Mouse (Mus musculus): Measurements from ENCODE around the gene Donson. TPM values are rescaled to one million over a fixed set of nuclear protein-coding genes. Genes with fewer than 3 reads are reported as not detected.

Donson gene
- polyA plus RNA-seq, 1 experiment from 2014 or later, result 20.8 TPM

DNA sequence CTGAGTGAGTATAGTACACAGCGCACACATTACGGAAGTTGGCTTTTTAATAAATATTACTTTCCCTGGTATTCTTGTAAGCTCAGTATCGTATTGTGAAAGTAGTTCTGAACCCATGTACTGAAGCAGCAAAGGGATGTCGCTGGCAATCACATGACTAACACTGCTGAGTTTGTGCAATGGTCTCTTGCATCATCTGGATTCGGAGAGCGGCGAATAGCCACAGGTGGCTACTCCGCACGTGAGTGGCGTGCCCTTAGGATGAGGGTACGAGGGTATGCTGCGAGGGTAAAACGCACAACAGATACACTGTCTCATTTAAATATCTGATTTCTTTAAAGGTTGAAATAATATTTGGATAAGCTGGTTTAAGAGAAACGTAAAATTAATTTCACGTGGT is 38.9 kb upstream of the Donson start:
- ATAC-seq (ENCODE audit: low read depth), result no peak
- Histone ChIP-seq H3K9me3 (ENCODE audit: control insufficient read depth, low read length) (no peaks in the 10 kb centered on the region), H3K4me2 (ENCODE audit: low read depth, low read length) (peak overlapping the region; percentile 80), H3K36me3 (ENCODE audit: control insufficient read depth, insufficient read depth, low read length) (no peaks in the 10 kb centered on the region), H3K27ac (ENCODE audit: low read length) (peak overlapping the region; percentile 62; the same call in 1 of the 2 replicates), H3K4me3 (ENCODE audit: low read length) (peak overlapping the region; percentile 84), H3K9ac (ENCODE audit: low read length) (peak overlapping the region; percentile 74), H3K4me1 (replicated peaks; ENCODE audit: control insufficient read depth, insufficient read depth, low read length) (peaks cover 14% of the 10 kb centered on the region), H3K27me3 (ENCODE audit: control insufficient read depth, insufficient read depth, low read depth, low read length) (no peaks in the 10 kb centered on the region)
- 77% methylated on average over 15 of the region's 15 CpGs for WGBS

DNA sequence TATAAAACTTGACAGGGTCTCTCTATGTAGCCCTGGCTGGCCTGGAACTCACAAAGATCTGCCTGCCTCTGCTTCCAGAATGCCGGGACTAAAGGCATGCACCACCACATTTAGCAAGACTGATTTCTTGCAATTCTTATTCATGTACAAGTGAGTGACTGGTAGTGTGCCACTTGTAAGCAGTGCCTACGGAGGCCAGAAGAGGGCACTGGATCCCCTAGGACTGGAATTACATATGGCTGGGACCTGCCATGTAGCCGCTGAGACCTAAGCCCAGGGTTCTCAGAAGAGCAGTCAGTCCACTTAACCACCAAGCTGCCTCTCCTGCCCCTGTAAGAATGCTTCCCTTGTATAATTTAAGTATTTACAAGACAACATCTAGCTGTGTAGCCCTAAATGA is 35.7 kb upstream of the Donson start:
- Histone ChIP-seq H3K36me3 (ENCODE audit: control insufficient read depth, insufficient read depth, low read length) (0 out of 2 replicates have a peak, but pooled peaks cover 7% of the 10 kb centered on the region), H3K9ac (ENCODE audit: low read length) (no peak overlapping the region), H3K27me3 (ENCODE audit: control insufficient read depth, insufficient read depth, low read depth, low read length) (no peaks in the 10 kb centered on the region), H3K9me3 (ENCODE audit: control insufficient read depth, low read length) (no peaks in the 10 kb centered on the region), H3K4me2 (ENCODE audit: low read depth, low read length) (no peak overlapping the region), H3K4me3 (ENCODE audit: low read length) (no peak overlapping the region), H3K27ac (ENCODE audit: low read length) (no peak overlapping the region), H3K4me1 (replicated peaks; ENCODE audit: control insufficient read depth, insufficient read depth, low read length) (peaks cover 11% of the 10 kb centered on the region)
- ATAC-seq (ENCODE audit: low read depth), result no peak
- WGBS, result 56% methylated on average over 3 of the region's 3 CpGs

DNA sequence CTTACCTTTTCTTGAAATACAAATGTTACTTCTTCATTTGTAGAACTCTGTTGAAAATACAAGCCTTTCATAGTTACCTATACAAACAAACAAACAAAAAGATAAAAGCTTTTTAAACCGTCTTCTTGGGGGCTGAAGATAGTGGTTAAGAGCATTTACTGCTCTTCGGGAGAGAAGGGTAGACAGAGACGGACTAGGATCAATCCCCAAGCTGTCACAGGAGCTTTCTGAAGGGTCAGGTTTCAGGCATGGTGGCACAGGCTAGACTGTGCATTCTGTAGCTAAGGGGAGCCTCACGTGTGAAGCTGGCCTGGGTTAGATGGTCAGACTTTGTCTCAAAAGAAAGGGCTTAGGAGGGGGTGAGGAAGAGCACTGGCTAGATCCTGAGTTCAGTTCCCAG is 28.8 kb upstream of the Donson start:
- no peaks in the 10 kb centered on the region for H3K9me3 ChIP-seq (ENCODE audit: control insufficient read depth, low read length)
- peaks cover 14% of the 10 kb centered on the region; the same call in 1 of the 2 replicates for H3K36me3 ChIP-seq (ENCODE audit: control insufficient read depth, insufficient read depth, low read length)
- WGBS, result 64% methylated on average over 4 of the region's 4 CpGs
- no peak for ATAC-seq (ENCODE audit: low read depth)
- no peak overlapping the region for H3K9ac ChIP-seq (ENCODE audit: low read length)
- H3K4me2 ChIP-seq (ENCODE audit: low read depth, low read length), result no peak overlapping the region
- H3K27me3 ChIP-seq (ENCODE audit: control insufficient read depth, insufficient read depth, low read depth, low read length), result no peaks in the 10 kb centered on the region
- no peak overlapping the region for H3K4me3 ChIP-seq (ENCODE audit: low read length)
- H3K4me1 ChIP-seq (replicated peaks; ENCODE audit: control insufficient read depth, insufficient read depth, low read length), result no peaks in the 10 kb centered on the region
- H3K27ac ChIP-seq (ENCODE audit: low read length), result no peak overlapping the region

DNA sequence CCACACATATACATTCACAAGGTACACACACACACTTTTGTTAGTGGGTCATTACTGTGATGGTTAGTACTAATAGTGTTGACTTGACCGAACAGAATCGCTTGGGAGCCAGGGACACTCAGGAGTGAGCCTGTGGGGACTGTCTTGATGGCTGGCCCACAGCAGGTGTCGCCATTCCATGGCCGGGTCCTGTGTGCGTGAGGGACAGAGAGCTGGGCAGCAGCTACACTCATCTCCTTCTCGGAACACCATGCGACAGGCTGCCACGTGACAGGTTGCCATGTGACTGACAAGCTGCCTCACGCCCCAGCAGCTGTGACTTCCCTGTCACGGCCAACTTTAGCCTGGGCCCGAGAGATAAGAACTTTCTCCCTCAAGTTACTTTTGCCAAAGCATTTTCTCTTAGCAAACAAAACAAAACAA is 28.4 kb upstream of the Donson start:
- no peaks in the 10 kb centered on the region for H3K4me1 ChIP-seq (replicated peaks; ENCODE audit: control insufficient read depth, insufficient read depth, low read length)
- no peak overlapping the region for H3K9ac ChIP-seq (ENCODE audit: low read length)
- ATAC-seq (ENCODE audit: low read depth), result no peak
- no peaks in the 10 kb centered on the region for H3K9me3 ChIP-seq (ENCODE audit: control insufficient read depth, low read length)
- no peak overlapping the region for H3K27ac ChIP-seq (ENCODE audit: low read length)
- no peak overlapping the region for H3K4me2 ChIP-seq (ENCODE audit: low read depth, low read length)
- no peaks in the 10 kb centered on the region for H3K27me3 ChIP-seq (ENCODE audit: control insufficient read depth, insufficient read depth, low read depth, low read length)
- H3K36me3 ChIP-seq (ENCODE audit: control insufficient read depth, insufficient read depth, low read length), result peaks cover 15% of the 10 kb centered on the region
- H3K4me3 ChIP-seq (ENCODE audit: low read length), result no peak overlapping the region
- WGBS, result 63% methylated on average over 11 of the region's 11 CpGs

DNA sequence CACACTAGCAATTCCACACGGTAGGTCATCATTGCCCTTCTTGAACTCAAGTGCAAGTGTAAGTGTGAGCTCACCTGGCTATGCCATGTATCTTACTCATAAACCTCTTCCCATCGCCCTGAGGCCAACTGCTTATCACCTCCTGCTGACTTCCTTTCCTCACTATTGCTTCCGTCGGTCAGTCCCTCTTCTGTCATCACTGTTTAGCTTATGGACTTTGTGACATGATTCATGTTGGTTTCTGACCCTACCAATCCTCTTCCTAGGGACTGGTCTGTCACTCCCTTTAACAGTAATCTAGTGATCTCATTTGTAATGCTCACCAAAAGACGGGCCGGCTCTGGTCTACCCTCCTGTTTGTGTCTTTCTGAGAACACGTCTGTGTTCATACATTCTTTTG is 21.7 kb upstream of the Donson start:
- H3K9me3 ChIP-seq (ENCODE audit: control insufficient read depth, low read length), result no peaks in the 10 kb centered on the region
- H3K27me3 ChIP-seq (ENCODE audit: control insufficient read depth, insufficient read depth, low read depth, low read length), result no peaks in the 10 kb centered on the region
- H3K9ac ChIP-seq (ENCODE audit: low read length), result no peak overlapping the region
- no peak overlapping the region for H3K4me2 ChIP-seq (ENCODE audit: low read depth, low read length)
- WGBS, result 66% methylated on average over 7 of the region's 7 CpGs
- peaks cover 20% of the 10 kb centered on the region for H3K36me3 ChIP-seq (ENCODE audit: control insufficient read depth, insufficient read depth, low read length)
- no peaks in the 10 kb centered on the region for H3K4me1 ChIP-seq (replicated peaks; ENCODE audit: control insufficient read depth, insufficient read depth, low read length)
- no peak overlapping the region for H3K4me3 ChIP-seq (ENCODE audit: low read length)
- no peak for ATAC-seq (ENCODE audit: low read depth)
- no peak overlapping the region for H3K27ac ChIP-seq (ENCODE audit: low read length)

DNA sequence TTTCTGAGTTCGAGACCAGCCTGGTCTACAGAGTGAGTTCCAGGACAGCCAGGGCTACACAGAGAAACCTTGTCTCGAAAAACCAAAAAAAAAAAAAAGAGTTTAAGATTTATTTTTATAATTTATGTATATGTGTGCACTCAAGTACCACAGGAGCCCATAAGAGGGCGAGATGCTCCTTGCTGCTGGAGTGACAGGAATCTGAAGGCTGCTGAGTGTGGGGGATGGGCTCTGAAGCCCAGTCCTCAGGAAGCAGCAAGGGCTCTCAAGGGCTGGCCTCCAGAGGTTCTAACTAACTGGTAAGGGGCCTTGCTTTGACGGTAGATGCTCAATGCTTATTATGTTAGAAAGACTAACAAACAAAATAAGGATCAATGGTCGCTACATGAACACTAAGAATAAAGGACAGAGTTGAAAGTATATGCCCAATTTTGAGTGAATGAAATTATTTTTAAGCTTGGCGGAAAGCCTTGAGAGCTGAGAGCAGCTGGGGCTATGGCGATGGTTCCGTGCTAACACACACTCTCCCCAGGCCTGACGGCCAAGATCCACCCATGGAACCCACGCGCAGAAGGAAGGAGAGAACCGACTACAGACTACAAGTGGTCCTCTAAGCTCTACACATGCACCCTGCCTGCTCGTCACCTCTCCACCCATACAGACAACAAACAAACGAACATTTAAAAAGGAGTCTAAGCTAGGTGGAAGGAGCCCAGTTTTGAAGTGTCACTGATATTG is 16.2 kb upstream of the Donson start:
- Histone ChIP-seq H3K27ac (ENCODE audit: low read length) (no peak overlapping the region), H3K4me2 (ENCODE audit: low read depth, low read length) (no peak overlapping the region), H3K9ac (ENCODE audit: low read length) (no peak overlapping the region), H3K4me3 (ENCODE audit: low read length) (no peak overlapping the region), H3K9me3 (ENCODE audit: control insufficient read depth, low read length) (no peaks in the 10 kb centered on the region), H3K36me3 (ENCODE audit: control insufficient read depth, insufficient read depth, low read length) (peaks cover 30% of the 10 kb centered on the region; the same call in 1 of the 2 replicates), H3K27me3 (ENCODE audit: control insufficient read depth, insufficient read depth, low read depth, low read length) (no peaks in the 10 kb centered on the region), H3K4me1 (replicated peaks; ENCODE audit: control insufficient read depth, insufficient read depth, low read length) (no peaks in the 10 kb centered on the region)
- WGBS, result 76% methylated on average over 14 of the region's 14 CpGs
- ATAC-seq (ENCODE audit: low read depth), result no peak

DNA sequence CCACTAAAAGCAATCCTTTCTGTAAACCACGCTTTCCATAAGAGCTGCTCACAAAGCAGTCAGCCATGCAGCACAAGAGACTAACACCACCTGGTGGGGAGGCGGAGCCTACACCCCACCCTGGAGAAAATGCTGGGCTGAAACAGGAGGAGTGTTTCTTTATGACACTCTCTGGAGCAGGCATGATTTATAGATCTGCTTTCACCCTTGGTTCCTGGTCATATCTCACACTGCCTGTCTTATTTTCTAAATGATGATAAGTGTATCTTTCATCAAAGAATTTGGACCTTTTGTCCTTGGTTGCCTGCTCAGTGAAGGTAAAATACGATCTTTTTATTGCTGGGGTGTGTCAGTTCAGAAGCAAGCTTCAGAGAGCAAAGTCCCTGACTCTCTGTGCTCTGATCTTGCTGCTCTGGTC is 14.2 kb upstream of the Donson start:
- Histone ChIP-seq H3K4me1 (replicated peaks; ENCODE audit: control insufficient read depth, insufficient read depth, low read length) (no peaks in the 10 kb centered on the region), H3K9ac (ENCODE audit: low read length) (no peak overlapping the region), H3K4me2 (ENCODE audit: low read depth, low read length) (no peak overlapping the region), H3K27ac (ENCODE audit: low read length) (no peak overlapping the region), H3K4me3 (ENCODE audit: low read length) (no peak overlapping the region), H3K36me3 (ENCODE audit: control insufficient read depth, insufficient read depth, low read length) (peaks cover 31% of the 10 kb centered on the region), H3K9me3 (ENCODE audit: control insufficient read depth, low read length) (no peaks in the 10 kb centered on the region), H3K27me3 (ENCODE audit: control insufficient read depth, insufficient read depth, low read depth, low read length) (no peaks in the 10 kb centered on the region)
- ATAC-seq (ENCODE audit: low read depth), result no peak
- 68% methylated on average over 3 of the region's 3 CpGs for WGBS

DNA sequence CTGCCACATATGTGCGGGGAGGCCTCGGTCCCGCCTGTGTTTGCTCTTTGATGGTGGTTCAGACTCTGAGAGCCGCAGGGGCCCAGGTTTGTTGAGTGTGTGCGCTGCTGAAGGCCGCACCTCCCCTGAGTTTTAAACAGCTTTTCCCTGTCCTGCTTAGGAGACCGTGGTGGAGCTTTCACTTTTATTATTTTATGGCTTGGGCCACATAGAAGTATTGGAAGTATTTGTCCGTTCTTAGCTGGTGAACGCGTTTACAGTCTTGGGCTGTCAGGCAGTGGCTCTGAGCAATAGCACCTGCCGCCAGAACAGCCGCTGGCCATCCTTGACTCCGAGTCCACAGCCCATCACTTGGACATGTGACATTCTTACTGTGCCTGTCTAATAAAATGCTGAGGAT is 13.3 kb upstream of the Donson start:
- peak; percentile 86 for ATAC-seq (ENCODE audit: low read depth)
- H3K4me3 ChIP-seq (ENCODE audit: low read length), result no peak overlapping the region
- H3K27me3 ChIP-seq (ENCODE audit: control insufficient read depth, insufficient read depth, low read depth, low read length), result no peaks in the 10 kb centered on the region
- peak overlapping the region; percentile 1; the same call in 1 of the 2 replicates for H3K27ac ChIP-seq (ENCODE audit: low read length)
- H3K9me3 ChIP-seq (ENCODE audit: control insufficient read depth, low read length), result no peaks in the 10 kb centered on the region
- H3K9ac ChIP-seq (ENCODE audit: low read length), result no peak overlapping the region
- WGBS, result 50% methylated on average over 13 of the region's 13 CpGs
- H3K36me3 ChIP-seq (ENCODE audit: control insufficient read depth, insufficient read depth, low read length), result peaks cover 30% of the 10 kb centered on the region
- H3K4me1 ChIP-seq (replicated peaks; ENCODE audit: control insufficient read depth, insufficient read depth, low read length), result no peaks in the 10 kb centered on the region
- no peak overlapping the region for H3K4me2 ChIP-seq (ENCODE audit: low read depth, low read length)

DNA sequence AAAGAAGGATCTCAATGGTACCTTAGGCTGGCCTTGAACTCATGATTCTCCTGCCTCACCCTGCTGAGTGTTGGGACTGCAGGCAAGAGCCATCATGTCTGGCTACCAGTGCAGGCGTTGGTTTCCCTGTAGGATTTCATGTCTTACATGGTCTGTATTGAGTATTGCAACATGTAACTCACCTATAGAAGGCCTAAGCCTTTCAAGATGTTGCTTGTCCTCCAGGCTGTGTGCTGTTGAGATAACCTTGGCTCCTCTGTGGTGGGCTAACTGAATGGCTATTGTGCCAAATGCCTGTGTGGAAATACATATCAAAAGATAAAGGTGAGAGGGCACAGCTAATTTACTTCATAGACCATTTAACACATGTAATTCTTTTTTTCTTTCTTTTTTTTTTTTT is 10.4 kb upstream of the Donson start:
- Histone ChIP-seq H3K27ac (ENCODE audit: low read length) (no peak overlapping the region), H3K4me2 (ENCODE audit: low read depth, low read length) (no peak overlapping the region), H3K27me3 (ENCODE audit: control insufficient read depth, insufficient read depth, low read depth, low read length) (no peaks in the 10 kb centered on the region), H3K36me3 (ENCODE audit: control insufficient read depth, insufficient read depth, low read length) (peaks cover 28% of the 10 kb centered on the region), H3K4me1 (replicated peaks; ENCODE audit: control insufficient read depth, insufficient read depth, low read length) (no peaks in the 10 kb centered on the region), H3K9ac (ENCODE audit: low read length) (no peak overlapping the region), H3K4me3 (ENCODE audit: low read length) (no peak overlapping the region), H3K9me3 (ENCODE audit: control insufficient read depth, low read length) (no peaks in the 10 kb centered on the region)
- ATAC-seq (ENCODE audit: low read depth), result no peak
- WGBS, result 92% methylated on average over 1 of the region's 1 CpGs
